11 mouse cellular contexts compared by ENCODE assay signal in genomic region chr17:80698191-80698901, GRCm38 (mm10). TPM values are rescaled to one million over a fixed set of nuclear protein-coding genes. Genes with fewer than 3 reads are reported as not detected.
DNase-seq lines count a peak whose midpoint lies in the region; ATAC-seq lines count a peak whose summit lies in the region.
"Had no signal": no experiment of that assay in that cellular context is flagged by ENCODE, and none has a peak within 500 bp of the region (broad histone marks: within the 10 kb centered on the region; RNA-seq: fewer than 3 reads in every experiment).

No protein-coding gene starts in this region.

- DNase-seq in CD4-positive, CD25-positive, alpha-beta regulatory T cell, adult 2 months (ENCODE audit: low read depth, low spot score), result peak; percentile 5
- DNase-seq in hindbrain, embryonic 10.5 days (ENCODE audit: low spot score), result no peak
- peak; percentile 7 for DNase-seq in A20 (ENCODE audit: low read depth, low spot score)
- DNase-seq in hindbrain, embryonic 14.5 days (ENCODE audit: low spot score), result no peak
- no peak for DNase-seq in spleen, adult 12 weeks (ENCODE audit: low spot score)
- DNase-seq: adrenal gland, adult 8-10 months; cerebellum, adult 18-20 months; liver, embryonic 13.5 days had no signal

- no peak overlapping the region for H3K4me2 ChIP-seq in hindbrain, embryonic 12.5 days (replicated peaks)
- H3K4me2 ChIP-seq in hindbrain, embryonic 14.5 days (replicated peaks), result no peak overlapping the region
- H3K4me2 ChIP-seq: liver, embryonic 13.5 days had no signal

- no peak for ATAC-seq in CD4-positive, CD25-positive, alpha-beta regulatory T cell, adult 4 months
- no peak for ATAC-seq in hindbrain, embryonic 12.5 days (ENCODE audit: low FRiP score)
- no peak for ATAC-seq in hindbrain, embryonic 14.5 days (ENCODE audit: low FRiP score)
- no peak for ATAC-seq in megakaryocyte-erythroid progenitor cell, adult 5-6 weeks (replicated peaks; ENCODE audit: low FRiP score, low TSS enrichment, poor library complexity, severe bottlenecking)

- H3K27me3 ChIP-seq in hindbrain, embryonic 10.5 days (ENCODE audit: insufficient read depth, poor library complexity, severe bottlenecking), result no peaks in the 10 kb centered on the region
- no peaks in the 10 kb centered on the region for H3K27me3 ChIP-seq in hindbrain, embryonic 12.5 days
- no peaks in the 10 kb centered on the region for H3K27me3 ChIP-seq in hindbrain, embryonic 14.5 days (ENCODE audit: control insufficient read depth, insufficient read depth, low read length)
- H3K27me3 ChIP-seq: liver, embryonic 13.5 days had no signal

- 74% methylated on average over 12 of the region's 12 CpGs for WGBS in hindbrain, embryonic 10.5 days
- WGBS in hindbrain, embryonic 12.5 days, result 69% methylated on average over 12 of the region's 12 CpGs
- WGBS in hindbrain, embryonic 14.5 days, result 64% methylated on average over 12 of the region's 12 CpGs

- H3K4me3 ChIP-seq in hindbrain, embryonic 10.5 days, result no peak overlapping the region
- no peak overlapping the region for H3K4me3 ChIP-seq in hindbrain, embryonic 12.5 days
- H3K4me3 ChIP-seq in hindbrain, embryonic 14.5 days (replicated peaks; ENCODE audit: low read length), result no peak overlapping the region
- H3K4me3 ChIP-seq: liver, embryonic 13.5 days had no signal

- no peak overlapping the region for H3K9ac ChIP-seq in hindbrain, embryonic 12.5 days
- H3K9ac ChIP-seq in hindbrain, embryonic 14.5 days, result no peak overlapping the region
- H3K9ac ChIP-seq: liver, embryonic 13.5 days had no signal

- peak overlapping the region; percentile 24 for H3K27ac ChIP-seq in hindbrain, embryonic 10.5 days
- no peak overlapping the region for H3K27ac ChIP-seq in hindbrain, embryonic 12.5 days
- H3K27ac ChIP-seq in hindbrain, embryonic 14.5 days, result peak overlapping the region; percentile 28; the same call in 1 of the 2 replicates
- H3K27ac ChIP-seq: liver, embryonic 13.5 days had no signal

- H3K9me3 ChIP-seq in hindbrain, embryonic 10.5 days, result no peaks in the 10 kb centered on the region
- no peaks in the 10 kb centered on the region for H3K9me3 ChIP-seq in hindbrain, embryonic 12.5 days (replicated peaks)
- no peaks in the 10 kb centered on the region for H3K9me3 ChIP-seq in hindbrain, embryonic 14.5 days (ENCODE audit: control insufficient read depth, low read length)
- H3K9me3 ChIP-seq: liver, embryonic 13.5 days had no signal

- peaks cover 35% of the 10 kb centered on the region for H3K4me1 ChIP-seq in hindbrain, embryonic 10.5 days (replicated peaks)
- H3K4me1 ChIP-seq in hindbrain, embryonic 12.5 days, result peaks cover 27% of the 10 kb centered on the region
- H3K4me1 ChIP-seq in hindbrain, embryonic 14.5 days (replicated peaks; ENCODE audit: control insufficient read depth, insufficient read depth, low read length), result peaks cover 31% of the 10 kb centered on the region

- H3K36me3 ChIP-seq in hindbrain, embryonic 10.5 days, result no peaks in the 10 kb centered on the region
- H3K36me3 ChIP-seq in hindbrain, embryonic 12.5 days, result no peaks in the 10 kb centered on the region
- no peaks in the 10 kb centered on the region for H3K36me3 ChIP-seq in hindbrain, embryonic 14.5 days (replicated peaks; ENCODE audit: control insufficient read depth, insufficient read depth)
- H3K36me3 ChIP-seq: liver, embryonic 13.5 days had no signal

RNA-seq across cellular contexts. Expression of gene Map4k3, which starts 29.9 kb away (rescaled TPM):
- 1 to 10 TPM; 3.3 to 6.3 TPM for polyA plus RNA-seq in CD4-positive, CD25-positive, alpha-beta regulatory T cell, adult 4 months (2017; shearing (Covaris generic))
- 16.0 and 18.1 TPM in 2 replicates for polyA plus RNA-seq in hindbrain, embryonic 10.5 days (2016; fragmentation: Nextera tagmentation; extraction: Ambion mirVana)
- 36.4 and 36.8 TPM in 2 replicates for polyA plus RNA-seq in hindbrain, embryonic 12.5 days (2016; fragmentation: Nextera tagmentation; extraction: Ambion mirVana)
- polyA plus RNA-seq in hindbrain, embryonic 14.5 days (2014; fragmentation: Nextera tagmentation; extraction: Ambion mirVana), result 38.2 and 40.7 TPM in 2 replicates
- total RNA-seq in megakaryocyte-erythroid progenitor cell, adult 5-6 weeks (2014; fragmentation: Nextera tagmentation), result 2.2 and 3.3 TPM in 2 replicates
- total RNA-seq in megakaryocyte-erythroid progenitor cell, adult 5-6 weeks (2017), result 1.6 and 3.7 TPM in 2 replicates

Comparison
In these comparisons a context has a peak if more than half of its experiments do, and no peak if none do; other contexts are left out.
1. DNase-seq: peak in CD4-positive, CD25-positive, alpha-beta regulatory T cell, adult 2 months (single experiment) and A20 (single experiment); none in hindbrain, embryonic 10.5 days (single experiment), hindbrain, embryonic 14.5 days (single experiment) and spleen, adult 12 weeks (single experiment).